Mouse (Mus musculus): ENCODE measurements at regions not wholly inside any gene's neighbourhood (a gene's known extent, or its start where the extent isn't known, plus 50 kb on each side); places are given as distances from the start of the nearest gene placed in this dataset.
A peak's percentile ranks its signal among the peaks of the same experiment; 100 is the strongest.

DNA sequence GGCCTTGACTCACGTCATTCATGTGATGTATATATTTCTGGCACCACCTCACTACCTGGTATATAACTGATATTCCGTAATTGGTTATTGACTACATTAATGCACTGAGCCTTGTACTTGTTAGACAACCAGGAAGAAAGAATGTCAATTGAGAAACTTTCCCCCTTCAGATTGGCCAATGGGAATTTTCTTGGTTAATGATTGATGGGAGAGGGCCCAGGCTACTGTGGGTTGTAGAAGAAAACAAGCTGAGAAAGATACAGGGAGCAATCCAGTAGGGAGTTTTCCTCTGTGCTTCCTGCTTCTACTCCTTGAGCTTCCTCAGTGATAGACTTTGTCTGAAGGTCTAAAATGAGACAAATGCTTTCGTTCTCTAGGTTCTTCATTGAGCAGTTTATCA is 1866.1 kb upstream of the Lrrc6 start:
- no peak for DNase-seq (ENCODE audit: low spot score in 2 of 2)

DNA sequence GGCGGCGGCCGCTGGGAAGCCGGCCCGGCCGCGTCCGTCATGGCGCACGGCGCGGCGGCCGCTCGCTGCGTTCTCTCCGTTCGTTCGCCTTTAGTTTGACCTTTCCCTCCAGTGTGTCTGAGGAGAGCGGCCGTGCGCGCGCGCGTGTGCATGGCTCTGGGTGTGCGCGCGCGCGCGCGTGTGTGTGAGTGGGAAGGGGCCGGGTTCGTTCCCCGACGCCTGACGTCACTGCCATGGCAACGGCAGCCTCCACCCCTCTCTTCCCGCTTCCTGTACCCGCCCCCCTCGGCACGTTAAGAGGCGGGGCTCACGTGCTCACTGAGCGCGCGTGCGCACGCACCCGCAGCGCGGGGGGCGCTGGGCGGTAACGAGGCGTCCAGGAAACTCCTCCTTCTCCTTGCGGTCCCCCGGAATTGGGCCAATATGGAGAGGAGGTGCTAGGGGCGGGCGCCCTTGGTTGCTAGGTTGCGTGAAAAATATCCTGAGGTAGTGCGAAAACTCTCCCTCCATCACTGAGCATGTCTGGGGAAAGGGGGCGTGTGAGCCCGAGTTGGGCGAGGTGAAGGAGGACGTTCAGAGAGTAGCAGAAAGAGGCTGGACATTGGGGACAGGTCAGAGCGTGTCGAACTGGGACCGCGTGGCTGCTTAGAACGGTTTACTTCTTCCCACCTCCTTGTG is 1862.5 kb upstream of the Lrrc6 start:
- peak; percentile 94 to 97 for DNase-seq (ENCODE audit: low spot score in 2 of 2)

DNA sequence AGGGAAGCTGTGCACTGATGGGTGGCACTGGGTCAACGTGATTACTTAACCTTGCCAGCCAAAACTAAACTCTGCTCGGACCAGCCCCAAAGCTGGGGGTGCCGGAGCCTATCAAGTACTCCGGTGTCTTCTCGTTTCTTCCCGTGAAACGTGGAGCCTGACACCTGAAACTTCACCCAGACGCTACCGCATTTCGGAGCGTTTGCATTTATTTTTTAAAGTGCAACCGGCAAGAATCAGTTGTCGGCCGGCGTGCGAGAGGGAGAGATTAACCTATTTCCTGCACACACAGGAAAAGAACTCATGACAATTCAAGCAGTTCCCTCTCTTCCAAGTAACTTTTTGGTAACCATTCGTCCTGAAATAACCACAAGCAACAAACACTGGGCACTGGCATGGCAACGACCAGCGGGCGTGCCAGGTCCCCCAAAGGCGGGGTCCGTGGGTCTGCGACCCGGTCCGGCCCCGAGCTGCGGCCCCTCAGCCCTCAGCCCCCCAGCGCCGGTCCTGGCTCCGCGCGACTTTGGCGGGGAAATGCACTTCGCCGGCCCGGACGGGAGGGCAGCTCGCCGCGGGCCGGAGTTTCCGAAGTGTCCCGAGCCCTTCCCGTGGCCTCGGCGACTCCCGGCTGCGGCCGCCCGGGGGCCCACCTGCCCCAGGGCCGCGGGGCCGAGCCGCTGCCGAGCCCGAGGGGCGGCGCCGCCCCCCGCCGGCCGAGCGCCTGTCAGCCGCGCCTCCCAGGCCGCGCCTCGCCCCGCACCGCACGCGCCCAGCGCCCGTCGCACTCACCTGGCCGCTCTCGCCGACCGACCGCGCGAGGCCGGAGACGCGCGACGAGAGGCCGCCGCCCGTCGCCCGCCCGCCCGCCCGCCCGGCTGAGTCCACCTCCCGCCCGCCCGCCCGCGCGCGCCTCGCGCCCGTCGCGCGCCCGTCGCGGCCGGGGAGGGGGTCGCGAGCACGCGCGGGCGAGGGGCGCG is 1861.7 kb upstream of the Lrrc6 start:
- peak in 1 of 2 experiments; percentile 48 for DNase-seq (ENCODE audit: low spot score in 2 of 2)

DNA sequence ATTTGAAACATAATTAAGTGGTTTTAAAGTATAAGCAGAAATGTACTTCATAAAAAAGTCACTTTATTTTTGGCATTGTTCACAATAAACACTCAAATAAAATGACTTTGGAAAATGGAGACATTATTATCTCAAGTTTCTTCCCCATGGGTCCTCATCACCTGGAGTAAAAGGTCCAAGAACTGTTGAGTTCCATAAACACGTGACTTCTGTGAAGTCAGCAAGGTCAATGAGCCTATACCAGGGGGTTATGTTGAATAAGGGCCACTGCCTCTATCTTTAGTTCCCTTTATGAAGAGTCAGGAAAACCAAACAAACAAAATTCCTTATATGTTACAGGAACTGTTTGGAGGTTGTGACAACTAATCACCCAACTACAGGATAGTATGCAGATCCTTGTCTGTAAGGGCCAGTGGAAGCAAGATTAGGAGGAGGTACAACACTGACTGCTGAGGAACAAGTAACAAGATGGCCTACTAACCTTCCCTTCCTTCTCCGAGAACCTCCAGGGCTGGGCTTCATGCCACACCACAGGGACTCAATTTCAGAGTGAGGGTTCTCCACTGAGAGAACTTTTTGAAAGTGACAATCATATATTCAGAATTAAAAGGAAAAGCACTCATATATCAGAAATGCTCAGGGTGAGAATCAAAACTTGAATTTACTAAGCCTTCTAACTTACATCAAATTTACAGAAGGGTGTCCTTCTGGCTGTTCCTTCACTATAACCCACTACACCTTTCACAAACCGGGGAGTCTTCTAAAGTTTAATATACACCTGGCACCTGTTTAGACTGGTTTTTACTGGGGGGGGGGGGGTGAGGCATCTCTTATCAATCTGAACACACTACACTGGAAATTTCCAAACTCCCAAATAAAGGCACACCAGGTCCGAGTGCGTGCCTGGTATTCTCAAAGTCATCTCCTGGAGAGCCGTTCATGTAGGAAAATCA is 1860.5 kb upstream of the Lrrc6 start:
- no peak for DNase-seq (ENCODE audit: low spot score in 2 of 2)

DNA sequence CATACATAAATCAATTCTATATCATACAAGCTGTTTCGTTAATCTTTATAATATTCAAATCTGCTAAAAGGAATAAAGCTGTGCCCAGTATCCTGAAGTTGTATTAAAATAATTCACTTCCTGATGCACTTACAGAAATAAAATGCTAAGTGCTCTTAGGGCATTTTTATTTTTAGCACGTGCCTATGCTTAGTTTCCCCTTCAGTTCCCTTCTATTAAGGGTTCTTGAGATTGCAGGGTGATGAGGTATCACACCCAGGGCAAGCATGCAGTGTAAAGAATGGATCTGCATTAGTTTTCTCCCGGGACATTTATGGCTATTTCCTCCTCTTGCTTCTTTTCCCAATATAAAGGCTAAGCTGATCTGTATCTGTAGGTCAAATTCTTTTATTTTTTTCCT is 1858.8 kb upstream of the Lrrc6 start:
- DNase-seq (ENCODE audit: low spot score in 2 of 2): no peak

DNA sequence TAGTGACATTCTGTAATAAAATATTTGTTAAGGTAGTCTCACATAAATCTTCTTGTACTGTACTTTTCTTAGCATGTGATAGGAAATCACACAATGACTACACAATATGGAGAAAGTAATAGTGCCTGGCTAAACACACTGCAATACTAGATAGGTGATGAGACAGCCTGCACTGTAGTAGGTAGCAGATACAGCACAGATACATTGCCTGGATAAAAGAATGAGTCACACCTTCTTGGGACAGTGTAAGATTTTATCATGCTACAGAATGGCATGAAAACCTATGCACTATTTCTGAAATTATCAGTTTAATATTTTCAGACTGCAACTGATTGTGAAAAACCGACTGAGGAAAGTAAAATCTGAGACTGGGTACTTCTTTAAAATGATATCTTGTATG is 1855.2 kb upstream of the Lrrc6 start:
- no peak for DNase-seq (ENCODE audit: low spot score in 2 of 2)

DNA sequence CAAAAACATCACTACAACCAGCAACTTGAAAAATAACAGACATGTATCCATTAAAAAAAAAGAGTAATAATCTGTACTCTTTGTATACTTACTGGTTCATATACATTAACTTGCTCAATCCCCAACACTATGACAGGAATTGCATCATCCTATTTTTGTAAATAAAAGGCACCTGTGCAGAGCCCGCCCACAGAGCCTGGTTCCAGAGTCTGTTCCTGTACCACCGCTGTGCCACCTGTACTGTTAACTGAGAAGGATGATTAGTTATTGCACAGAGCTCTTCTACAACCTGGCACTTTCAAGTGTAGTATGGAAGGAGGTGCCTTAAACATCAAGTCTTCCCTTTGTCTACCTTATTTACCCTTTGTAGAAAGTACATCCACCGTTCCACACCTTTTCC is 1843.9 kb upstream of the Lrrc6 start:
- DNase-seq (ENCODE audit: low spot score in 2 of 2): no peak

DNA sequence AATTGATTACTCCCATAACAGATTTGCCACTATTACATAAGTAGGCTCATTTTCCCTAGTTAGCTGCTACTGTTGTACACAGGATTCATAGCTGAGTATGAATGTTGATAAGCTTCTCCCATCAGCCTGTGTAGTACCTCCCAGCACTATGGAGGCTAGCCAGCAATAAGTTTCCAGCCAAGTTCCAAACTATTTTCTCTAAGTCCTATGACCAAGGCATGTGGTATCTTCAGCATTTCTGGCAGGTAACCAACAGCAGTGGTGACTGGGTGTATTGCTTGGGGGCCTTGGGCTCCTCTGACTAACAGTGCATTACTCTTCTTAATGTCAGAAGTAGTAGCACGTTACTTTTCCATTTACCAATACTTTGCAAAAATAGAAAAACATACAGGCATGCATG is 1841.8 kb upstream of the Lrrc6 start:
- DNase-seq (ENCODE audit: low spot score in 2 of 2): no peak

DNA sequence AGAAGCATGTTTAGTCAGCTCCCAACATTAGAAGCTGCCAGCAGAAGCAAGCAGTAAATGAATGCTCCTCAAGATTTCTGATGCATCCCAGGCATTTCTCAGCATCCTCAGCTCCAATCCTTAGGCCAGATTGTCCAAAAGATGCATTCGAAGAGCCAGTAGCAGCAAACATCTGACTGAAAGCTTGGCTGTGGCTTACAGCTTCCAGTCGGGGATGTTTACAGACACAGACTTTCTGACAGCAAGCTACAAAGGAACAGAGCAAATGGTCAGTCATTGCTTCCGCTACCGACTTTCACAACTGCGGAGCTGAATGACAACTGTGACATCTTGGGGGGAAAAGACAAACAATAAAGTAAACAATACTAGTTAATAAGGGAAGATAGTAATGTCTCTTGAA is 1840.3 kb upstream of the Lrrc6 start:
- DNase-seq (ENCODE audit: low spot score in 2 of 2): no peak

DNA sequence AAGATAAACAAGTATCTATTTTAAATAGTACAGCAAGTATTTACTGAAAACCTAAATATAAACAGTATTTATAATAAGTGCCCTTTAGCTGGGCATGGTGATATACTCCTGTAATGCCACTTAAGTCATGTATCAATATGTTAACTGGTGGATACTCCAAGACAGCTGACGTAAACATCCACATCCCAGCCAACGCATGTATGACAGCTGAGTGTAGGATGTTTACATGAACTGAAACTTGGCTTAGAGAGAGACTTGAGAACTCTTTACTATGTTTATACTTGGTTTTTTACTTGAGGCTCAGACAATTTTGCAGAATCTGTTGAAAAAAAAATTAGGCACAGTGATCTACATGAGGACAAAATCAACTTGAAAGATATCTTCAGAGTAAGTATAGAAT is 1836.6 kb upstream of the Lrrc6 start:
- no peak for DNase-seq (ENCODE audit: low spot score in 2 of 2)

DNA sequence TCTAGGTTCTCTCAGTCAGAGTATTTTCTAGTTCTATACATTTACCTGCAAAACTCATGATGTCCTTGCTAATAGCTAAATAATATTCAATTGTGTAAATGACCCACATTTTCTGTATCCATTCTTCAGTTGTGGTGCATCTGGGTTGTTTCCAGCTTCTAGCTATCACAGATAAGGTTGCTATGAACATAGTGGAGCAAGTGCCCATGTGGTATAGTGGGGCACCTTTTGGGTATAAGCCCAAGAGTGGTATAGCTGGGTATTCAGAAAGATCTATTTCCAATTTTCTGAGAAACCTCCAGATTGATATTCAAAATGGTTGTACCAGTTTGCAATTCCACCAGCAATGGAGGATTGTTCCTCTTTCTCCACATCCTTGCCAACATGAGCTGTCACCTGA is 1835.1 kb upstream of the Lrrc6 start:
- no peak for DNase-seq (ENCODE audit: low spot score in 2 of 2)

DNA sequence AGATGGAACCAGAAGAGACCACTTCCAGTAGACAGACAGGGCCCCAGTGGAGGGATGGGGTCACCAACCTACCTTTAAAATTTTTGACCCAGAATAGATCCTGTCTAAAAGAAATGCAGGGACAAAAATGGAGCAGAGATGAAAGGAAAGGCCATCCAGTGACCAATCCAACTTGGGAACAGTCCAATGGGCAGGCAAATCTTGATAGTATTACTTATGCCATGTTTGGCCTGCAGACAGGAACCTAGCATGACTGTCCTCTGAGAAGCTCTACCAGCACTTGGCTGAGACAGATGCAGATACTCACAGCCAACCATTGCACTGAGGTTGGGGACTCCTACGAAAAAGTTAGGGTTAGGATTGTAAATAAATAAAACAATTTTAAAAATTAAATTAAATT is 1815.4 kb upstream of the Lrrc6 start:
- no peak for DNase-seq (ENCODE audit: low spot score in 2 of 2)

Measured in cerebellum, postnatal 4 days (tissue).